Mouse (Mus musculus): ENCODE data around the gene Rpl36.

- TF ChIP-seq CTCF (IDR thresholded peaks at IDR 0.05; ENCODE audit: control insufficient read depth, insufficient read depth, insufficient replicate concordance, low read depth, low read length) (no peak), POLR2A (IDR thresholded peaks at IDR 0.05; ENCODE audit: control insufficient read depth, low read depth, low read length) (no peak)
Measured at GRCm38 (mm10) chr17:56593527-56594271, 19.5 kb upstream of the Rpl36 start.

Data from testis, adult 2 months (tissue).